Mouse (Mus musculus): ENCODE measurements at regions not wholly inside any gene's neighbourhood (a gene's known extent, or its start where the extent isn't known, plus 50 kb on each side); places are given as distances from the start of the nearest gene placed in this dataset.

DNA sequence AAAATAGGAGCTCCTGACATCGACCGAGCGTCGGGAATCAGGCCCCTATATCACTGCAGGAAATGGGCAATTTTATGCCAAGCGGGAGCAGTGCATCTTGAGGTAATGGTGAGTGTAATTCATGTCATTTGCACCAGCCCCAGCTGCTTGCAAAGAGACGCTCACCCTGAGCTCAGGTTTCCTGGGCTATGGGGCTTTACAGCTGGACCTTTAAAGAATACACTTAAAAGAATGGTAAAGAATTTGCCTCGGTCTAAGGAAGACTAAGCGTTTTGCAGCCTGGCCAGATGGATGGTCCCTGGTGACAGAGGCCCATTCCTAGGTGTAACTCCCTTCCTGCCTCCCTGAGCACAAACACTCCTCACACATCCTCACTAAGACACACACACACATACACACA, 194.2 kb downstream of the Ajap1 start:
- Histone ChIP-seq H3K4me3 (ENCODE audit: low read depth, low read length) (no peak overlapping the region), H3K4me2 (ENCODE audit: low read depth, low read length) (no peak overlapping the region), H3K27ac (ENCODE audit: low read depth) (no peak overlapping the region), H3K9ac (replicated peaks; ENCODE audit: low read depth, low read length) (no peak overlapping the region), H3K27me3 (ENCODE audit: control insufficient read depth, insufficient read depth, low read length) (no peaks in the 10 kb centered on the region), H3K9me3 (replicated peaks; ENCODE audit: control insufficient read depth, low read length) (peaks cover 5% of the 10 kb centered on the region; the same call in 1 of the 2 replicates), H3K36me3 (replicated peaks; ENCODE audit: control insufficient read depth, insufficient read depth, low read length) (no peaks in the 10 kb centered on the region), H3K4me1 (ENCODE audit: control insufficient read depth, insufficient read depth) (no peaks in the 10 kb centered on the region)
- WGBS = 72% methylated on average over 8 of the region's 8 CpGs
- no peak for DNase-seq (ENCODE audit: low spot score)
- ATAC-seq (ENCODE audit: insufficient read depth, low read depth) = no peak
- TF ChIP-seq EP300 (IDR thresholded peaks at IDR 0.05; ENCODE audit: low read depth) (no peak), CTCF (IDR thresholded peaks at IDR 0.05; ENCODE audit: low read depth) (no peak)

GRCm38 (mm10) chr4:153284209-153284608, 198.4 kb downstream of the Ajap1 start:
- no peak for TF ChIP-seq CTCF (IDR thresholded peaks at IDR 0.05; ENCODE audit: low read depth)
- no peak for TF ChIP-seq EP300 (IDR thresholded peaks at IDR 0.05; ENCODE audit: low read depth)
- ATAC-seq (ENCODE audit: insufficient read depth, low read depth) (no peak), DNase-seq (ENCODE audit: low spot score) (no peak)
- Histone ChIP-seq H3K27ac (ENCODE audit: low read depth) (no peak overlapping the region), H3K27me3 (ENCODE audit: control insufficient read depth, insufficient read depth, low read length) (no peaks in the 10 kb centered on the region), H3K9ac (replicated peaks; ENCODE audit: low read depth, low read length) (no peak overlapping the region), H3K4me2 (ENCODE audit: low read depth, low read length) (no peak overlapping the region), H3K9me3 (replicated peaks; ENCODE audit: control insufficient read depth, low read length) (peaks cover 5% of the 10 kb centered on the region; the same call in 1 of the 2 replicates), H3K36me3 (replicated peaks; ENCODE audit: control insufficient read depth, insufficient read depth, low read length) (no peaks in the 10 kb centered on the region), H3K4me1 (ENCODE audit: control insufficient read depth, insufficient read depth) (no peaks in the 10 kb centered on the region), H3K4me3 (ENCODE audit: low read depth, low read length) (no peak overlapping the region)
- WGBS = 68% methylated on average over 5 of the region's 5 CpGs

DNA sequence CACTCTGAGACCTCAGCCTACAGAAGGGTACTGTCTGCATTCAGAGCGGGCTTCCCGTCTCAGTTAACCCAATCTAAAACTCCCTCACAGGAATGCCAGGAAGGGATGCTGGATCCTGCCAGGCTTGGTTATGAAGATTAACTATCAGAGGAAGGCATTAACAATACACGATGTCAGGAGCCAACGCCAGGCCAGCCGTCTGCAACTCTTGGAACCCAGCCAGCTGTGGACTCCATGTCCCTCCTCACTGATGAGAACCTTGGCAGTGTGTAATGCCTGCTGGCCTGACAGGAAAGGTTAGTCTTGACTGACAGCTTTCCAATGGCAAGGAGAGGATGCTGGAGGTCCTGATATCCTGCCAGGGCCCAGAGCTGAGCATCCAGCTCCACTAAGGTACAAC, 206.0 kb downstream of the Ajap1 start:
- Histone ChIP-seq H3K9me3 (replicated peaks; ENCODE audit: control insufficient read depth, low read length) (no peaks in the 10 kb centered on the region), H3K4me2 (ENCODE audit: low read depth, low read length) (no peak overlapping the region), H3K27me3 (ENCODE audit: control insufficient read depth, insufficient read depth, low read length) (no peaks in the 10 kb centered on the region), H3K27ac (ENCODE audit: low read depth) (no peak overlapping the region), H3K4me3 (ENCODE audit: low read depth, low read length) (no peak overlapping the region), H3K9ac (replicated peaks; ENCODE audit: low read depth, low read length) (no peak overlapping the region), H3K36me3 (replicated peaks; ENCODE audit: control insufficient read depth, insufficient read depth, low read length) (no peaks in the 10 kb centered on the region), H3K4me1 (ENCODE audit: control insufficient read depth, insufficient read depth) (no peaks in the 10 kb centered on the region)
- TF ChIP-seq EP300 (IDR thresholded peaks at IDR 0.05; ENCODE audit: low read depth) (no peak), CTCF (IDR thresholded peaks at IDR 0.05; ENCODE audit: low read depth) (no peak)
- no peak for DNase-seq (ENCODE audit: low spot score)
- 26% methylated on average over 5 of the region's 5 CpGs for WGBS
- no peak for ATAC-seq (ENCODE audit: insufficient read depth, low read depth)

DNA sequence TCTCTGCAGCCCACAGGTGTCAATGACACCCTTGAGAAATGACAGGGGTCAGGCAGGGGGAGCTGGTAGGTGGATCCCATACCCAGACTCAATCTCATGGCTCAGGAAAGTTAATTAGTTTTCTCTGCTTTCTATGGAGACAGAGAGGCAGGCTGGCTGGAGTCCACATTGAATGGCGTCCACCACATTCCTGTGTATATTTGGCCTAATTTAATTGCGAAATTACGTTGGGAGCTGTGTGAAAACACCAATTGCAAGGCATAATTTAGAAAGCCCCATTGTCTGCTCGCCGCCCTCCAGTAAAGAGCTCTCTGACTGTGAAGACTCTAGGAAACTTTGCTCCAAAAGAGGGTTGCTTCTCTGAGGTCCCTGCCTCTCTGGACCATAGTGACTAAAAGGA, 211.2 kb downstream of the Ajap1 start:
- Histone ChIP-seq H3K36me3 (replicated peaks; ENCODE audit: control insufficient read depth, insufficient read depth, low read length) (no peaks in the 10 kb centered on the region), H3K4me1 (ENCODE audit: control insufficient read depth, insufficient read depth) (no peaks in the 10 kb centered on the region), H3K9me3 (replicated peaks; ENCODE audit: control insufficient read depth, low read length) (no peaks in the 10 kb centered on the region), H3K9ac (replicated peaks; ENCODE audit: low read depth, low read length) (no peak overlapping the region), H3K4me2 (ENCODE audit: low read depth, low read length) (no peak overlapping the region), H3K27ac (ENCODE audit: low read depth) (no peak overlapping the region), H3K4me3 (ENCODE audit: low read depth, low read length) (no peak overlapping the region), H3K27me3 (ENCODE audit: control insufficient read depth, insufficient read depth, low read length) (no peaks in the 10 kb centered on the region)
- DNase-seq (ENCODE audit: low spot score) (no peak), ATAC-seq (ENCODE audit: insufficient read depth, low read depth) (no peak)
- TF ChIP-seq CTCF (IDR thresholded peaks at IDR 0.05; ENCODE audit: low read depth) (no peak), EP300 (IDR thresholded peaks at IDR 0.05; ENCODE audit: low read depth) (no peak)
- whole genome bisulfite sequencing = 75% methylated on average over 5 of the region's 5 CpGs

DNA sequence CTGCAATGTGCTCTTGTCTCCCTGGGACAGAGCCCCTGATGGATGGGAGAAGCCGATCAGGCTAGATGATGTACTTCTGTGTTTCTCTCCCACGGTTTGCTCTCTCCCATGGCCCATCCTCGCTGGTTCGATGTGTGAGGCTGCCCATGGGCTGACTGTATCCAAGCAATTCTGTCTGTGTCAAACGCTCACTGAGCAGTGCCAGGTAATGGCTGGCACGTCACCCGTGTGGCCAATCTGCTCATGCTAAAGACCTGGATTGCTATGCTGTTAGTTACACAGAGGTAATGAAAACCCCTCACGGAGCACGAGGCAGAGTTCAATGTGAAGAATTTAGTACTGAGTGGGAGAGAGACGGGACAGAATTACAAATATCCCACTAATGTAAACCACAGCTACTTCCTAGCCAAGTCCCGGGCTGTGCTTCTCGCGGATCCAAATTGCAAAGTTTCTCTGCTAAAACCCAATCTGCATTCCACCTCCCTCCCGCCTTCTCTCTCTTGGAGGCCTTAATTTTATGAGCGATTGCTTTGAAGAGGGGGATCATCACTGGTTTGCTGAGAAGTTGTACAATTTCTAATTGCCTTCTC, 219.3 kb downstream of the Ajap1 start:
- H3K9ac ChIP-seq (replicated peaks; ENCODE audit: low read depth, low read length) = no peak overlapping the region
- no peaks in the 10 kb centered on the region for H3K4me1 ChIP-seq (ENCODE audit: control insufficient read depth, insufficient read depth)
- 60% methylated on average over 15 of the region's 15 CpGs for WGBS
- H3K27me3 ChIP-seq (ENCODE audit: control insufficient read depth, insufficient read depth, low read length) = no peaks in the 10 kb centered on the region
- H3K4me2 ChIP-seq (ENCODE audit: low read depth, low read length) = no peak overlapping the region
- H3K27ac ChIP-seq (ENCODE audit: low read depth) = no peak overlapping the region
- TF ChIP-seq EP300 (IDR thresholded peaks at IDR 0.05; ENCODE audit: low read depth) (no peak), CTCF (IDR thresholded peaks at IDR 0.05; ENCODE audit: low read depth) (no peak)
- H3K4me3 ChIP-seq (ENCODE audit: low read depth, low read length) = no peak overlapping the region
- no peaks in the 10 kb centered on the region; the same call in 1 of the 2 replicates for H3K9me3 ChIP-seq (replicated peaks; ENCODE audit: control insufficient read depth, low read length)
- no peaks in the 10 kb centered on the region for H3K36me3 ChIP-seq (replicated peaks; ENCODE audit: control insufficient read depth, insufficient read depth, low read length)
- no peak for DNase-seq (ENCODE audit: low spot score)
- no peak for ATAC-seq (ENCODE audit: insufficient read depth, low read depth)

- DNase-seq (ENCODE audit: low spot score) (no peak), ATAC-seq (ENCODE audit: insufficient read depth, low read depth) (no peak)
- Histone ChIP-seq H3K27me3 (ENCODE audit: control insufficient read depth, insufficient read depth, low read length) (no peaks in the 10 kb centered on the region), H3K27ac (ENCODE audit: low read depth) (no peak overlapping the region), H3K9me3 (replicated peaks; ENCODE audit: control insufficient read depth, low read length) (no peaks in the 10 kb centered on the region; the same call in 1 of the 2 replicates), H3K4me3 (ENCODE audit: low read depth, low read length) (no peak overlapping the region), H3K9ac (replicated peaks; ENCODE audit: low read depth, low read length) (no peak overlapping the region), H3K4me2 (ENCODE audit: low read depth, low read length) (no peak overlapping the region), H3K4me1 (ENCODE audit: control insufficient read depth, insufficient read depth) (no peaks in the 10 kb centered on the region), H3K36me3 (replicated peaks; ENCODE audit: control insufficient read depth, insufficient read depth, low read length) (no peaks in the 10 kb centered on the region)
- 63% methylated on average over 14 of the region's 14 CpGs for WGBS
- TF ChIP-seq CTCF (IDR thresholded peaks at IDR 0.05; ENCODE audit: low read depth) = no peak
- TF ChIP-seq EP300 (IDR thresholded peaks at IDR 0.05; ENCODE audit: low read depth) = no peak
Measured at GRCm38 (mm10) chr4:153260941-153261557, 221.6 kb downstream of the Ajap1 start.

Data from heart, postnatal 0 days (tissue).